Mouse (Mus musculus) kidney, adult 2 months (tissue): ENCODE results near the gene Rbfox1.

Source experiments
- CTCF ChIP-seq: fragments of 200-500 bp; conservative IDR thresholded peaks from 2 replicates; pipeline ENCODE4 v1.5.1; 2011; ENCODE audit warnings: low read depth, mild to moderate bottlenecking, control low read depth, low read length, moderate library complexity, mixed read lengths; ENCODE audit not compliant: insufficient read depth, insufficient read length
- POLR2A ChIP-seq: fragments of 200-500 bp; IDR thresholded peaks from one replicate; pipeline ENCODE4 v1.6.1; 2011; ENCODE audit warnings: low read depth, low read length, control low read depth

DNA sequence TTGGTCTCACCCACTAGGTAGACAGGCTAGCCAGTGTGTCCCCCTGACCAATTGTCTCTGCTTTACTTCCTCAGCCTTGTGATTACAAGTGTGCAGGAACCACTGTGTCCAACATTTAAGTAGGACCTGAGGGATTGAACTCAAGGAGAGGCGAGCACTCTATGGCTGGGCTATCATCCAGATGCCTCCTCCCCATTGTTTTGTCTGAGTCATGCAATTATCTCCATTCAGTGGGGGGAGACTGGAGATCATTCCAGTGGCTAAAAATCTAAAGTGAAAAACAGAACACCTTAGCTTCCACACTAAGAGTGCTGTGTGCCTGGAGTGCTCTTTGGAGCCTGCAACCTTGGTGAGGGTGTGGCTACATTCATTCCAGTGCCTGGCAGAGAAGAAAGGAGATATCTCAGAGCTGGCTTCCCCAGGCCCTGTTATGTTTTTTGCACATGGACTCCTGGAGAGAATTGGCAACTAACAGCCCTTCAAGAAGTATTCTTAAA is 594.0 kb downstream of the Rbfox1 start:
- TF ChIP-seq CTCF (no peak), POLR2A (no peak)
